22 mouse cellular contexts compared by ENCODE assay signal in the genomic region with DNA sequence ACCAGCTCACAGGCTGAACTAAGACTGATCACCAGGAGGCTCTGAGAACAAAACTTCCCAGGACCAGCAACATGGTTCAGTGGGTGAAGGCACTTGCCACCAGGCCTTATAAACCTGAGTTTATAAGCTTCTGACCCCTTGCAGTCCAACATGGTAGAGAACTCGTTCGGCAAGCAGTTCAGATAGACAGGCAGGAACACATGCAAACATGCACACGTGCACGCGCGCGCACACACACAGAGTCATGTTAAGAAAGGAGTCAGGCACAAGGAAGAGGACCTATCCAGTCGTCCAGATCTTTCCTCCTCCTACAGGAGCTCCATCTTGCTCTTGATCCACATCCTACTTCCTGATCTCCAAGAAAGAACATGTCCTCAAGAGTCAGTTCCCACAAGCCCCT. TPM values are rescaled to one million over a fixed set of nuclear protein-coding genes. Genes with fewer than 3 reads are reported as not detected.
DNase-seq lines count a peak whose midpoint lies in the region; ATAC-seq and TF ChIP-seq lines count a peak whose summit lies in the region.
"Had no signal": no experiment of that assay in that cellular context is flagged by ENCODE, and none has a peak within 500 bp of the region (broad histone marks: within the 10 kb centered on the region; RNA-seq: fewer than 3 reads in every experiment).

No protein-coding gene starts in this region.

- no peaks in the 10 kb centered on the region for H3K9me3 ChIP-seq in heart, embryonic 10.5 days
- no peaks in the 10 kb centered on the region for H3K9me3 ChIP-seq in midbrain, embryonic 11.5 days (ENCODE audit: control insufficient read depth, low read length)
- H3K9me3 ChIP-seq in midbrain, postnatal 0 days (ENCODE audit: low read length) = no peaks in the 10 kb centered on the region
- H3K9me3 ChIP-seq: G1E had no signal

- H3K4me2 ChIP-seq in midbrain, embryonic 11.5 days = no peak overlapping the region
- H3K4me2 ChIP-seq in midbrain, postnatal 0 days (ENCODE audit: low read depth, low read length, poor library complexity, severe bottlenecking) = no peak overlapping the region

- WGBS in heart, embryonic 10.5 days = 93% methylated on average over 8 of the region's 8 CpGs
- 96% methylated on average over 8 of the region's 8 CpGs for WGBS in midbrain, embryonic 11.5 days
- WGBS in midbrain, postnatal 0 days = 94% methylated on average over 8 of the region's 8 CpGs

- peak; percentile 1 for DNase-seq in cerebellum, adult 9-10 months
- DNase-seq in cerebellum, postnatal 10 days = no peak
- DNase-seq in heart, adult 11 months = peak; percentile 73
- no peak for DNase-seq in heart, postnatal 36 days
- DNase-seq in heart, embryonic 10.5 days (ENCODE audit: low spot score) = peak; percentile 64
- DNase-seq in heart, adult 8-10 months (ENCODE audit: low spot score) = no peak
- peak; percentile 59 for DNase-seq in midbrain, embryonic 11.5 days (ENCODE audit: low spot score, missing footprints)
- DNase-seq in midbrain, postnatal 0 days (ENCODE audit: low spot score) = no peak
- DNase-seq: adrenal gland, adult 2 months; adrenal gland, adult 8-10 months; adrenal gland, postnatal 10 days; adrenal gland, postnatal 14 days; adrenal gland, postnatal 25 days; adrenal gland, postnatal 36 days; B cell, adult 2 months; cerebellum, adult 11 months; cerebellum, adult 11-12 months had no signal

- H3K9ac ChIP-seq in midbrain, embryonic 11.5 days (ENCODE audit: low read length) = no peak overlapping the region
- H3K9ac ChIP-seq in midbrain, postnatal 0 days (replicated peaks; ENCODE audit: low read length, poor library complexity, severe bottlenecking) = no peak overlapping the region

- intact Hi-C loops in heart, postnatal 36 days (cut with DNase I) = no loop called here

- no peak for ATAC-seq in midbrain, embryonic 11.5 days (ENCODE audit: low FRiP score)
- no peak for ATAC-seq in midbrain, postnatal 0 days (ENCODE audit: low FRiP score)
- ATAC-seq: activated CD4-positive, CD25-positive, alpha-beta regulatory T cell, adult 4 months; CD4-positive, CD25-positive, alpha-beta regulatory T cell, adult 4 months; Patski had no signal

- H3K27ac ChIP-seq in heart, embryonic 10.5 days = no peak overlapping the region
- no peak overlapping the region for H3K27ac ChIP-seq in midbrain, embryonic 11.5 days (ENCODE audit: low read depth, low read length)
- H3K27ac ChIP-seq in midbrain, postnatal 0 days (ENCODE audit: low read depth, low read length) = no peak overlapping the region

- H3K27me3 ChIP-seq in heart, embryonic 10.5 days (ENCODE audit: insufficient read depth, poor library complexity, severe bottlenecking) = no peaks in the 10 kb centered on the region
- no peaks in the 10 kb centered on the region for H3K27me3 ChIP-seq in midbrain, embryonic 11.5 days (ENCODE audit: control insufficient read depth, insufficient read depth, low read length)
- H3K27me3 ChIP-seq in midbrain, postnatal 0 days (ENCODE audit: insufficient read depth, low read length) = no peaks in the 10 kb centered on the region
- H3K27me3 ChIP-seq: CH12.LX, Patski had no signal

- no peak for TF ChIP-seq CTCF in midbrain, postnatal 0 days (IDR thresholded peaks at IDR 0.05)

- H3K4me1 ChIP-seq in heart, embryonic 10.5 days = peaks cover 14% of the 10 kb centered on the region
- H3K4me1 ChIP-seq in midbrain, embryonic 11.5 days (ENCODE audit: control insufficient read depth, insufficient read depth, low read length) = no peaks in the 10 kb centered on the region
- H3K4me1 ChIP-seq in midbrain, postnatal 0 days (ENCODE audit: insufficient read depth, low read length) = no peaks in the 10 kb centered on the region

- H3K4me3 ChIP-seq in heart, embryonic 10.5 days = no peak overlapping the region
- H3K4me3 ChIP-seq in midbrain, embryonic 11.5 days (ENCODE audit: low read depth, low read length) = no peak overlapping the region
- H3K4me3 ChIP-seq in midbrain, postnatal 0 days (ENCODE audit: low read depth, low read length) = no peak overlapping the region

- peaks cover 58% of the 10 kb centered on the region for H3K36me3 ChIP-seq in heart, embryonic 10.5 days
- H3K36me3 ChIP-seq in midbrain, embryonic 11.5 days (ENCODE audit: control insufficient read depth, insufficient read depth, low read length) = peaks cover 6% of the 10 kb centered on the region
- peaks cover 13% of the 10 kb centered on the region for H3K36me3 ChIP-seq in midbrain, postnatal 0 days (ENCODE audit: insufficient read depth, low read length)

RNA-seq across cellular contexts. Expression of a gene that starts 5.2 kb away (rescaled TPM):
- 1,000 to 10,000 TPM in 1 of 2 experiments, 100 to 1,000 TPM in 1; 873 to 1,040 TPM for total RNA-seq in heart, postnatal 36 days (2021)
- polyA plus RNA-seq in heart, embryonic 10.5 days (2016; fragmentation: Nextera tagmentation; extraction: Ambion mirVana) = 87.3 and 201 TPM in 2 replicates
- total RNA-seq in heart, adult 8-10 months (2022) = 100 to 1,000 TPM; 705 to 904 (median 868) TPM
- 20.0 and 20.9 TPM in 2 replicates for polyA plus RNA-seq in midbrain, embryonic 11.5 days (2014; fragmentation: Nextera tagmentation; extraction: Ambion mirVana)
- total RNA-seq in midbrain, postnatal 0 days (2014; rRNA removed) = 34.4 and 59.9 TPM in 2 replicates
- 11.3 and 11.6 TPM in 2 replicates for polyA plus RNA-seq in midbrain, postnatal 0 days (2015; fragmentation: Nextera tagmentation; extraction: Ambion mirVana)

RNA-seq across cellular contexts. Expression of a gene that starts 12.8 kb away (rescaled TPM):
- 1 to 10 TPM; 4.4 to 4.6 TPM for total RNA-seq in heart, postnatal 36 days (2021)
- 9.5 and 17.5 TPM in 2 replicates for polyA plus RNA-seq in heart, embryonic 10.5 days (2016; fragmentation: Nextera tagmentation; extraction: Ambion mirVana)
- 1 to 10 TPM; 2.8 to 6.2 (median 3.6) TPM for total RNA-seq in heart, adult 8-10 months (2022)
- 18.2 and 18.9 TPM in 2 replicates for polyA plus RNA-seq in midbrain, embryonic 11.5 days (2014; fragmentation: Nextera tagmentation; extraction: Ambion mirVana)
- total RNA-seq in midbrain, postnatal 0 days (2014; rRNA removed) = 6.7 and 6.8 TPM in 2 replicates
- polyA plus RNA-seq in midbrain, postnatal 0 days (2015; fragmentation: Nextera tagmentation; extraction: Ambion mirVana) = 5.2 and 5.9 TPM in 2 replicates

RNA-seq across cellular contexts. Expression of a gene that starts 47.7 kb away (rescaled TPM):
- 10 to 100 TPM; 16.0 to 16.7 TPM for total RNA-seq in heart, postnatal 36 days (2021)
- polyA plus RNA-seq in heart, embryonic 10.5 days (2016; fragmentation: Nextera tagmentation; extraction: Ambion mirVana) = 13.9 and 20.7 TPM in 2 replicates
- 10 to 100 TPM in 2 of 4 experiments, 1 to 10 TPM in 2; 7.3 to 13.5 (median 9.5) TPM for total RNA-seq in heart, adult 8-10 months (2022)
- 16.6 and 27.2 TPM in 2 replicates for polyA plus RNA-seq in midbrain, embryonic 11.5 days (2014; fragmentation: Nextera tagmentation; extraction: Ambion mirVana)
- total RNA-seq in midbrain, postnatal 0 days (2014; rRNA removed) = 20.0 and 20.6 TPM in 2 replicates
- 10.8 and 12.0 TPM in 2 replicates for polyA plus RNA-seq in midbrain, postnatal 0 days (2015; fragmentation: Nextera tagmentation; extraction: Ambion mirVana)

Comparison
In these comparisons a context has a peak if more than half of its experiments do, and no peak if none do; other contexts are left out.
1. DNase-seq: peak in cerebellum, adult 9-10 months (single experiment), heart, adult 11 months (single experiment), heart, embryonic 10.5 days (single experiment) and midbrain, embryonic 11.5 days (single experiment); none in cerebellum, postnatal 10 days (0 of 2), heart, postnatal 36 days (0 of 2), heart, adult 8-10 months (single experiment) and midbrain, postnatal 0 days (single experiment).
2. RNA of a gene that starts 5.2 kb away (total RNA-seq): 873 to 1,040 TPM in heart, postnatal 36 days and 705 to 904 TPM in heart, adult 8-10 months; 34.4 to 59.9 TPM in midbrain, postnatal 0 days; every median in the first group is over 10 times any median in the second.